Mouse (Mus musculus): ENCODE data around the gene U2af1l4.

The U2af1l4 gene

GRCm38 (mm10) chr7:30552102-30553020, 10.7 kb upstream of the U2af1l4 start, which contains the start of the genes Hspb6 and Proser3:
TSS of gene Hspb6 (plus strand) at chr7:30552178.
TSS of gene Proser3 (minus strand) at chr7:30552299.
- peak; percentile 89 for ATAC-seq (ENCODE audit: insufficient number of reproducible peaks, low FRiP score, low TSS enrichment)

DNA sequence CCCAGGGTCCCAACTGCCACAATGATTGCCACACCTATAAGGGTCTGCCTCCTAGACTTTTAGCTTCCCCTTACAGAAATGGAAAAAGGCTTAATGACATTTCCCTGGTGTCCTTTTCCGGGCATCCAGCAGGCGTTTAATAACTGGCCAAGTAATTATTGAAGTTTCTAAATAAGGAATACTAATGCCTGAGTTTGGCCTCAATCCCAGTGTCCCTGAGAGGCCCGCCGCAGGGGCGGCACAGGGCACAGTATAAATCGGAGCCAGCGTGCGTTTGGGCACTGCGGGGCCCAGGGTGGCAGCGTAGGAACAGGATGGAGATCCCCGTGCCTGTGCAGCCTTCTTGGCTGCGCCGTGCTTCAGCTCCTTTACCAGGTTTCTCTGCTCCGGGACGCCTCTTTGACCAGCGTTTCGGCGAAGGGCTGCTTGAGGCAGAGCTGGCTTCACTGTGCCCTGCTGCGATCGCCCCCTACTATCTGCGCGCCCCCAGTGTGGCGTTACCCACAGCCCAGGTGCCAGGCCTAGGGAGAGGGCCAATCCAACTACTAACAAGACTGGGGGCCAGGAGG, 10.0 kb upstream of the U2af1l4 start:
- ATAC-seq (ENCODE audit: insufficient number of reproducible peaks, low FRiP score, low TSS enrichment) = no peak

DNA sequence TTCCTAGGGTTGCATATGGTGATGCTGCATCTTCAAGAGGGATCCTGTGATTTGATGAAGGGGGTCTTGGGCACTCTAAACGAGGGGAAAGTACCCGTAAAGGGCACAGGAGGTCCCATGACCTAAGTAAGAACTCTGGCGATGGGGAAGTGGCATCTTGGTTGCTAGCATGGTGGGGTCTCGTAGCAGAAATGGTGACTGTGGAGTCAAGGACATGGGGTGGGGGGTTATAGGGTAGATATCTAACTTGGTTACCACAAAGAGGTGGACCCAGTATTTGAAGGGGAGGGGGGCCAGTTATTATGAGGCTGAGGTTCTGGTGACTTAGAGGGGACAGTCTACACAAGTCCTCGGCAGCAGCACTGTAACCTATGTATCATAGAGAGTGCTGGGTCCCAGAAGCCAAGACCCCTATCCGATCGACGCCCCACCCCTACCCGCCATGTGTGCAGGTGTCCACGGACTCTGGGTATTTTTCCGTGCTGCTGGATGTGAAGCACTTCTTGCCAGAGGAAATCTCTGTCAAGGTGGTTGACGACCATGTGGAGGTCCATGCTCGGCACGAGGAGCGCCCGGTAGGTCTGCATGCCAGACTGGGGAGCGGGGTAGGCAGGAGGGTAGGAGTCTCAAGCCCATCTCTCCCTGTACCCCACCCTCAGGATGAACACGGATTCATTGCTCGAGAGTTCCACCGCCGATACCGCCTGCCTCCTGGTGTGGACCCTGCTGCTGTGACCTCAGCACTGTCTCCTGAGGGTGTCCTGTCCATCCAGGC, 9.1 kb upstream of the U2af1l4 start:
- no peak for ATAC-seq (ENCODE audit: insufficient number of reproducible peaks, low FRiP score, low TSS enrichment)

DNA sequence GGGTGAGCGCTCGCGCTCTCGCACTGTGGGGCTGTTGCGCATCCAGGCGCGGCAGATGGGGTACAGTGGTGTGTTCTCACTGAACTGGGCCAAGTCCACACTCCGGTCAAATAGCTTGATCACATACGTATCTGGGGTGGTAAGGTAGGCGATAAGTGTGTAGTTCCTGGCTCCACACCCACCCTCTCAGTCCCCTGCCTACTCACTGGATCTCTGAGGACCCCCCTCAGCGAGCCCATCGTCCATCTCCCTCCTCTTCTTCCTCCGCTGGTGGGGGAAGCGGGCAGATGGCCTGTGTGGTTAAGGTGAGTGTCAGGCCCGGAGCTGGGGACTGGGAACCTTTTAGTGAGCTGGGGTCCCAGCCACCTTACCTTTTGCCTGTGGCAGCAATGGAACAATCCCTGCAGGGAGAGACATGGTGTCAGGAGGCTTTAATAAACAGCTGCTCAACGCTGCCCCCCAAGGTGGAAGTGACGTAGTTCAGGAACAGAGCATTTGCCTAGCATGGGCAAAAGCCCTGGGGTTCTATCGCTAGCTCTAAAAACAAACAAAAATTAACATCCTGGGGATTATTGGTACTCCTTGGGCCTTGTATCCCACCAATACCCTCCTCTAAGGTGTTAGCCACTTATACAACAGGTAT, 6.1 kb upstream of the U2af1l4 start:
- ATAC-seq (ENCODE audit: insufficient number of reproducible peaks, low FRiP score, low TSS enrichment) = no peak

GRCm38 (mm10) chr7:30557901-30558514, 5.1 kb upstream of the U2af1l4 start:
- ATAC-seq (ENCODE audit: insufficient number of reproducible peaks, low FRiP score, low TSS enrichment) = no peak

- no peak for ATAC-seq (ENCODE audit: insufficient number of reproducible peaks, low FRiP score, low TSS enrichment)
These were observed 4.3 kb upstream of the U2af1l4 start for GRCm38 (mm10) chr7:30558656-30559442.

DNA sequence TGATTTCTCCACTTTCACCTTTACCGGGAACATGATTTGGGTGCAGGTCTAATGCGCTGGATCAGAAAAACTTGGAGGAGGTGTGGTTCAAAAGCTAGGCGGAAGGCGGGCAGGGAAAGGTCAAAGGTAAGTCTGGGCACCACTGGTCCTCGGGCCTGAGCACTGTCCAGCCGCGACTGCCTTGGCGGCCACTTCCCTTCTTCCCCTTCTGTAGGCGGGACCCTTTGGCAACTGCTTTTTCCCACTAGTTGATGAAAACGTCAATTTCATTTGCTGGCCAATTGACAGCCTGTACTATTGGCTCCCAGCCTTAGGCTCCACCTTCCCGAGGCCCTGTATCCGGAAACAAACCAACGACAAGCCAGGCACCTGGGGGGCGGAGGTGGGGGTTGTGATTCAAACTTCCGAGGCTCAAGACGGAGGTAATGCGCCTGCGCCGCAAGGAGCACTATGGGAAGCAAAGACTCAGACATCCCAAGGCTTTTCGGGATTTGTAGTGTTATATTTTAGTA, 3.6 kb upstream of the U2af1l4 start, which contains the start of gene Lin37:
Lin37 (minus strand) TSS at position 396 of the 512 bp plus-strand sequence.
- ATAC-seq (ENCODE audit: insufficient number of reproducible peaks, low FRiP score, low TSS enrichment) = peak; percentile 79

- ATAC-seq (ENCODE audit: insufficient number of reproducible peaks, low FRiP score, low TSS enrichment) = no peak
These were observed 2.8 kb upstream of the U2af1l4 start for GRCm38 (mm10) chr7:30560296-30560695.

GRCm38 (mm10) chr7:30562526-30563116, 480 bp upstream of the U2af1l4 start:
- ATAC-seq (ENCODE audit: insufficient number of reproducible peaks, low FRiP score, low TSS enrichment) = no peak

GRCm38 (mm10) chr7:30563906-30564280, 792 bp downstream of the U2af1l4 start:
- ATAC-seq (ENCODE audit: insufficient number of reproducible peaks, low FRiP score, low TSS enrichment) = no peak

DNA sequence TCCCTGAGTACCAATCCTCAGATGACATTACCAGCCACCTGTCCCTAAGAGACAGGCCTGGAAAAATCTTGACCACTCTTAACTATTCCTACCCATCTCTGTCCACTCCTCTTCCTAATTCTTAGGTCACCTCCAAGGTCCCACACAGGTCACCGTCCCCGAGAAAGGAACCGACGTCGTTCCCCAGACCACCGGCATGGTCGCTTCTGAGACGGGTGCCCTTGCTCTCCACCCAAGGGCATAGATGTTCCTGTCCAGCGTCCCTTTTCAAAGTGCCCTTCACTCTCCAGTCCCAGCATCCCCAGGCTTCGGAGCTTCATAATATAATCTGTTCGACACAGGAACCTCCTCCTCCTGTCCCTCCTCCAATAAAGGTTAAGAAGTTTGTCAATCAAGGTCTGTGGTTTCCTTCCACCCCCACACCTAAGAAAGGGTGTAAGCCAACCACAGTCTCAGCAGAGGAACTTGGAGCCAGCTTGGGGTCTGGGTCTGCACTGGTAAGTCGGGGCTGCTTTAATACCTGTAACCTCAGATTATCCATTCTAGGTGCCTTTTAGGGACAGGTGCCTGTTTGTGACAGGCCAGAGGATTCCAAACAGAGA, 2.0 kb downstream of the U2af1l4 start, which contains the start of gene Igflr1:
Igflr1 (plus strand) TSS at position 458 of the 602 bp plus-strand sequence.
- ATAC-seq (ENCODE audit: insufficient number of reproducible peaks, low FRiP score, low TSS enrichment) = no peak

DNA sequence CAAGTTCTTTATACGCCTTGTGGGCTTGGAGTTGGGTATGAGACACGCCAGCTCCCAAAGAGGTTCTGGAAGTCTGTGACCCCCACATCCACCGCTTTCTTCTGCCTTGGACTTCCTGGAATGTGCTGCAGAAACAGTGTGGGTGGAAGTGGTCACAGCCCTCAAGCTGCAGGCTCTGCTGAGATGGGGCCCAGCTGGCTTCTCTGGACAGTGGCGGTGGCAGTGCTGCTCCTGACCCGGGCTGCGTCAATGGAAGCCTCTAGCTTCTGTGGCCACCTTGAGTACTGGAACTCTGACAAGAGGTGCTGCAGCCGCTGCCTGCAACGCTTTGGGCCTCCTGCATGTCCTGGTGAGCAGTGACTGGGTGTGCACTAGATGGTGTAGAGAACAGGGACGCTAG, 2.9 kb downstream of the U2af1l4 start:
- no peak for ATAC-seq (ENCODE audit: insufficient number of reproducible peaks, low FRiP score, low TSS enrichment)

DNA sequence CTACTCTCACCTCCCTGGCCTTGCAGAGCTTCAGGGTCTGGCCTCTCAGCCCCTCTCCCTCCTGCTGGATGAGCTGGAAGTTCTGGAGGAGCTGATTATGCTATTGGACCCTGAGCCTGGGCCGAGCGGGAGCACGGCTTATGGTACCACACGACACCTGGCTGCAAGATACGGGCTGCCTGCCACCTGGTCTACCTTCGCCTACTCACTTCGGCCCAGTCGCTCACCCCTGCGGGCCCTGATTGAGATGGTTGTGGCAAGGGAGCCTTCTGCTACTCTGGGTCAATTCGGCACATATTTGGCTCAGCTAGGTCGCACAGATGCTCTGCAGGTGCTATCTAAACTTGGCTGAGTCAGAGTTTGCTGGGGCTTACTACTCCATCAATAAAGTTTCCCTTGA, 4.5 kb downstream of the U2af1l4 start:
- no peak for ATAC-seq (ENCODE audit: insufficient number of reproducible peaks, low FRiP score, low TSS enrichment)

DNA sequence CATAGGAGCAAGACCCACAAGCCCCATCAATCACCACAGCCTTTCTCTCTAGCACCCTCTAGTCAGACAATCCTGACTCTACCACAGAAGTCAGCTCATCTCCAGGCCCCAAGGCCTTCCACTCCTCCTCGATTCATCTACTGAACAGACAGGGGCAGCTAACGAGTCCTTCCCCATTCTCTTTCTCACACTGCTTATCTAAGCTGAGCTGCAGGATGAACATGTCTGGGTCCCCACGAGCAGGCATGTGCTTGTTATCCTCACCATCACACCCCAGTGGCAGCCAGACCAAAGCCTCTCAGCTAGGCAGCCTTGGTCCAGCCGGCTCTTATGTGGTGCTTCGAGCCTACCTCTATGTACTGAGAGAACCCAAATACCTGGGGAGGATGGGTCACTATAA, 9.3 kb downstream of the U2af1l4 start:
- no peak for ATAC-seq (ENCODE audit: insufficient number of reproducible peaks, low FRiP score, low TSS enrichment)

DNA sequence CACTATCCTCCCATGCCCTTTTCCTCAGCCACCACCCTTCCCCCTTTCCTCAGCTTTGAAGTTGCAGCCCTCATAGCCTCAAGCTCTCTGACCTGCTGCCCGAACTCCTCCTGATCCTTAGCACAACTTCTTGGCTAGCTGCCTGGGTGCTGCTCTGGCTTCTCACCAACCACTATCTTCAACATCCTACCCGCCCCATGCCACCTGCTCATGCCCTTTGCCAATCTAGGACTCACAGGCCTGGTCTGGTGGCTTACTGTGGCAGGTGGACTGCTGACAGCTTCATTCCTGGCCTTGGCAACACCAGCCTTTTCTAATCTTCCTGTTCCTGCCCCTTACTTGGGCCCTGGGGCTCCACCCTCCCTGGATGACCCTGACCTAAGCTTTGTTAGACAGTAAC, 9.9 kb downstream of the U2af1l4 start:
- no peak for ATAC-seq (ENCODE audit: insufficient number of reproducible peaks, low FRiP score, low TSS enrichment)

DNA sequence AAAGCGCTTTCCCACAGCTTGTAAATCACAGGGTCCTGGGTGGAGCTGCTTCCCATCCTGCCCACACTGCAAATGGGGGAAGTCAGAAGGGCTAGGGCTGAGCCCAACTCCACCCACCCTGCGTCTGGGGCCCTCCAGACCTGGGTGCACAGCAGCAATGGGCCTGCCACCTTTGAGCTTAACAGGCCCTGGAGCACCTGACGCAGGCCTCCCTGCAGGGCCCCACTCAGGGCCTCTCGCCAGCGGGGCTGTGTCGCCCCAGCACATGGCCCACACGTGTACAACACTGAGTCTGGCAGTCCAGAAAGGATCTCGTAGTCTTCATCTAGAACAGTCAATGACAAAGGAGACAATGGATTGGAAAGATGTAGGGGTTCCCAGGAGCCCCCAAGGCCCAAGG, 16.8 kb downstream of the U2af1l4 start:
- ATAC-seq (ENCODE audit: insufficient number of reproducible peaks, low FRiP score, low TSS enrichment) = no peak

DNA sequence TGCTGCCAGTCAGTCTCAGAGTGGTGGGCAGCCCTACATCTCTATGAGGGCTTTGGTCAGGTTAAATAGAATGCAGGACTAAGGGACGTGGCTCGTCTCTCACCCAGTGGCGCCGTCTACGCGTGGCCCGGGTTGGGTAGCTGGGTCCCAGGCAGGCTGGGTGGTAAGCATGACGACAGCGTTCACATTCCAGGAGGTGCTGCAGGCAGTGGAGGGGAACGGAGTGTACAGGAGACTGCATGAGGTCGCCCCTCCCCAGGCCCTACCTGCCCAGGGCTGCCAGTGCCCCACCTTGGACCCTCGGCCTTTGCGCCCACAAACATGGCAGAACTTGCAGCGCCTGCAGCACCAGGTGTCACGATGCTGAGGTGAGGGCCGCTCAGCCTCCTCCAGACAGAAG, 18.4 kb downstream of the U2af1l4 start:
- ATAC-seq (ENCODE audit: insufficient number of reproducible peaks, low FRiP score, low TSS enrichment) = no peak

DNA sequence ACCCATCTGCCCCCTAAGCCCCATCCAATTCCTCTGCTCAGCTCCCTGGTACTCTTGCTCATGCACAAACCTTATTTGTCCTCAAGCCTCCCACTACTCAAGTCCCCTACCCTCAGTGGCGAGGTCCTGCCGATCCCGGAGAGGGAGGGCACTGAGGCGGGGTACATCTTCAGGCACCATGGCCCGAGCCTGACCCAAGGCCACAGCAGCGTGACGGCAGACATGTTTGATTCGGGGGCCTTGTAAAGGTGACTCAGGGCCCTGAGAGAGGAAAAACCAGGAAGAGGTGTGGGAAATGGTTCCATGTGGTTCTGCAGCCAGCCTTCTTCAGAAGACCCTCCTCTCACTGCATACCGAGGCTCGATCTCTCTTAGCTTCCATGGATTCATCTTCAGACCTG, 21.2 kb downstream of the U2af1l4 start:
- ATAC-seq (ENCODE audit: insufficient number of reproducible peaks, low FRiP score, low TSS enrichment) = no peak

Data from cerebellum, adult (tissue).